Mouse (Mus musculus) lung, adult 2 months (tissue): Measurements from ENCODE around the gene Pcsk5. TPM values are rescaled to one million over a fixed set of nuclear protein-coding genes. Genes with fewer than 3 reads are reported as not detected.

Experiments used
- DNase-seq: peaks from one replicate; pipeline ENCODE4 v3.0.0; 2022
- H3K4me1 ChIP-seq: fragments of 200-500 bp; 2 replicates; pipeline ENCODE4 v1.6.1; 2011; ENCODE audit warnings: low read length; ENCODE audit not compliant: control insufficient read depth, insufficient read depth
- H3K4me3 ChIP-seq: fragments of 200-500 bp; replicated peaks from 2 replicates; pipeline ENCODE3; 2011; ENCODE audit warnings: low read depth, mild to moderate bottlenecking, control low read depth, low read length; ENCODE audit errors: extremely low read depth
- CTCF ChIP-seq: fragments of 200-500 bp; IDR thresholded peaks from 2 replicates; pipeline ENCODE4 v1.5.1; 2011; ENCODE audit warnings: mild to moderate bottlenecking, low read length, control low read depth; ENCODE audit not compliant: insufficient read depth
- POLR2A ChIP-seq: fragments of 200-500 bp; IDR thresholded peaks from 2 replicates; pipeline ENCODE4 v1.6.1; 2011; ENCODE audit warnings: low read depth, mild to moderate bottlenecking, control low read depth, low read length, borderline replicate concordance; ENCODE audit errors: extremely low read depth
- WGBS: fragments of 180-500 bp; shearing (Covaris S2); methylation state at CpG from one replicate; pipeline ENCODE4 v1.1.7; 2018; 5-methylcytosine and 5-hydroxymethylcytosine counted together
- polyA plus RNA-seq: library from polyadenylated mRNA; depleted of rRNA; stranded (reverse); fragments of >200 nt; gene quantifications from 2 replicates; pipeline ENCODE4 v1.2.3, GENCODE M21; 2012

Gene Pcsk5
- polyA plus RNA-seq, 1 experiment: 11.2 TPM

GRCm38 (mm10) chr19:17813449-17813990, 23.9 kb downstream of the Pcsk5 start:
- TF ChIP-seq CTCF: no peak
- no peak for TF ChIP-seq POLR2A
- DNase-seq: no peak
- no peak overlapping the region for H3K4me3 ChIP-seq
- 50% methylated on average over 5 of the region's 5 CpGs for WGBS
- H3K4me1 ChIP-seq: no peaks in the 10 kb centered on the region; the same call in 1 of the 2 replicates

GRCm38 (mm10) chr19:17812661-17813060, 24.8 kb downstream of the Pcsk5 start:
- Histone ChIP-seq H3K4me1 (no peaks in the 10 kb centered on the region; the same call in 1 of the 2 replicates), H3K4me3 (no peak overlapping the region)
- 45% methylated on average over 7 of the region's 7 CpGs for WGBS
- TF ChIP-seq POLR2A (no peak), CTCF (no peak)
- no peak for DNase-seq

GRCm38 (mm10) chr19:17806626-17807025, 30.8 kb downstream of the Pcsk5 start:
- TF ChIP-seq CTCF (no peak), POLR2A (no peak)
- Histone ChIP-seq H3K4me3 (no peak overlapping the region), H3K4me1 (no peaks in the 10 kb centered on the region)
- WGBS: 74% methylated on average over 5 of the region's 5 CpGs
- DNase-seq: no peak

- DNase-seq: no peak
- TF ChIP-seq POLR2A: no peak
- no peak for TF ChIP-seq CTCF
- Histone ChIP-seq H3K4me1 (no peaks in the 10 kb centered on the region), H3K4me3 (no peak overlapping the region)
- 75% methylated on average over 1 of the region's 1 CpGs for WGBS
Observed at GRCm38 (mm10) chr19:17800798-17801197, 36.6 kb downstream of the Pcsk5 start.

- Histone ChIP-seq H3K4me1 (no peaks in the 10 kb centered on the region), H3K4me3 (no peak overlapping the region)
- no peak for TF ChIP-seq POLR2A
- TF ChIP-seq CTCF: no peak
- no peak for DNase-seq
- 71% methylated on average over 4 of the region's 4 CpGs for WGBS
Observed at GRCm38 (mm10) chr19:17799419-17800185, 37.8 kb downstream of the Pcsk5 start.

GRCm38 (mm10) chr19:17793457-17793856, 44.0 kb downstream of the Pcsk5 start:
- Histone ChIP-seq H3K4me1 (no peaks in the 10 kb centered on the region), H3K4me3 (no peak overlapping the region)
- TF ChIP-seq POLR2A (no peak), CTCF (no peak)
- no peak for DNase-seq
- 88% methylated on average over 4 of the region's 4 CpGs for WGBS

- peaks cover 2% of the 10 kb centered on the region; the same call in 1 of the 2 replicates for H3K4me1 ChIP-seq
- 71% methylated on average over 5 of the region's 5 CpGs for WGBS
- no peak for DNase-seq
- no peak for TF ChIP-seq POLR2A
- no peak for TF ChIP-seq CTCF
- no peak overlapping the region for H3K4me3 ChIP-seq
Observed at GRCm38 (mm10) chr19:17791485-17792052, 45.9 kb downstream of the Pcsk5 start.

GRCm38 (mm10) chr19:17788617-17789317, 48.7 kb downstream of the Pcsk5 start:
- no peak overlapping the region for H3K4me3 ChIP-seq
- DNase-seq: no peak
- TF ChIP-seq CTCF: no peak
- no peak for TF ChIP-seq POLR2A
- peaks cover 2% of the 10 kb centered on the region; the same call in 1 of the 2 replicates for H3K4me1 ChIP-seq
- 39% methylated on average over 10 of the region's 10 CpGs for WGBS

- DNase-seq: no peak
- 73% methylated on average over 3 of the region's 3 CpGs for WGBS
- no peak for TF ChIP-seq CTCF
- TF ChIP-seq POLR2A: no peak
- Histone ChIP-seq H3K4me1 (peaks cover 2% of the 10 kb centered on the region; the same call in 1 of the 2 replicates), H3K4me3 (no peak overlapping the region)
Observed at GRCm38 (mm10) chr19:17786744-17787143, 50.7 kb downstream of the Pcsk5 start.
